Mouse (Mus musculus) forebrain, embryonic 16.5 days (tissue): ENCODE data around the gene Nmrk1. TPM values are rescaled to one million over a fixed set of nuclear protein-coding genes. Genes with fewer than 3 reads are reported as not detected.

Experiments used
- ATAC-seq: fragments of 200-750 bp; cut with Nextera tagmentation; 2 replicates; pipeline ENCODE4 v1.8.0; 2017; ENCODE audit warnings: mild to moderate bottlenecking, moderate library complexity
- H3K27ac ChIP-seq: fragments of 300-500 bp; sonication (generic); 2 replicates; pipeline ENCODE4 v1.5.1; 2014; ENCODE audit warnings: low read length, control low read depth
- H3K27me3 ChIP-seq: fragments of 300-500 bp; sonication (generic); replicated peaks from 2 replicates; pipeline ENCODE4 v1.6.1; 2014; ENCODE audit warnings: low read length; ENCODE audit not compliant: control insufficient read depth, insufficient read depth
- H3K36me3 ChIP-seq: fragments of 300-500 bp; sonication (generic); 2 replicates; pipeline ENCODE4 v1.6.1; 2014; ENCODE audit not compliant: control insufficient read depth, insufficient read depth
- H3K4me1 ChIP-seq: fragments of 300-500 bp; sonication (generic); replicated peaks from 2 replicates; pipeline ENCODE4 v1.6.1; 2014; ENCODE audit warnings: low read length; ENCODE audit not compliant: control insufficient read depth, insufficient read depth
- H3K4me2 ChIP-seq: fragments of 300-500 bp; sonication (generic); 2 replicates; pipeline ENCODE4 v1.6.1; 2014; ENCODE audit warnings: mild to moderate bottlenecking, low read length, control low read depth
- H3K4me3 ChIP-seq: fragments of 300-500 bp; sonication (generic); replicated peaks from 2 replicates; pipeline ENCODE4 v1.5.1; 2014; ENCODE audit warnings: mild to moderate bottlenecking, low read length, control low read depth
- H3K9ac ChIP-seq: fragments of 300-500 bp; sonication (generic); replicated peaks from 2 replicates; pipeline ENCODE4 v1.6.1; 2014; ENCODE audit warnings: low read depth, low read length, control low read depth
- H3K9me3 ChIP-seq: fragments of 300-500 bp; sonication (generic); 2 replicates; pipeline ENCODE4 v1.6.1; 2016; ENCODE audit warnings: low read length; ENCODE audit not compliant: control insufficient read depth
- WGBS: fragments of 180-500 bp; shearing (Covaris S2); extraction: QIAGEN DNeasy Blood & Tissue Kit; methylation state at CpG from one replicate; pipeline ENCODE4 v1.1.7; 2014; 5-methylcytosine and 5-hydroxymethylcytosine counted together
- polyA plus RNA-seq: library from polyadenylated mRNA; unstranded; fragments of >200 nt; fragmentation: Nextera tagmentation; extraction: Ambion mirVana; gene quantifications from 2 replicates; pipeline ENCODE4 v1.2.1, GENCODE M21; 2015

Nmrk1 gene
- polyA plus RNA-seq, 1 experiment from 2014 or later = 4.0 TPM

DNA sequence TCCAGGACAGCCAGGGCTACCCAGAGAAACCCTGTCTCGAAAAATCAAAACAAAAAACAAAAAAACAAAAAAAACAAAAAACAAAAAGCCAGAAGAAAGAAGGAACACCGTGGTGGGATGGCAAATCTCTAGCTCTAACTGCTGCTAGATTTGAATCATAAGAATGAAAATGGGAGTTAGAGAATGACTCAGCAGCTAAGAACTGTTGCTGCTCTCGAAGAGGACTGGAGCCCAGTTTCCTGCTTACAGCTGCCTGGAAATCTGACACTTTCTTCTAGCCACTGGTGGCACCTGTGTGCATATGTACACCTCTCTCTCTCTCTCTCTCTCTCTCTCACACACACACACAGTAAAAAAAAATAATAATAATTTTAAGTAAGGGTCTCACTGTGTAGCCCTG, 14.6 kb downstream of the Nmrk1 start:
- Histone ChIP-seq H3K9me3 (no peaks in the 10 kb centered on the region), H3K27me3 (no peaks in the 10 kb centered on the region), H3K9ac (no peak overlapping the region), H3K4me2 (no peak overlapping the region), H3K36me3 (no peaks in the 10 kb centered on the region), H3K4me1 (no peaks in the 10 kb centered on the region), H3K4me3 (no peak overlapping the region), H3K27ac (no peak overlapping the region)
- WGBS = 81% methylated on average over 3 of the region's 3 CpGs
- no peak for ATAC-seq

DNA sequence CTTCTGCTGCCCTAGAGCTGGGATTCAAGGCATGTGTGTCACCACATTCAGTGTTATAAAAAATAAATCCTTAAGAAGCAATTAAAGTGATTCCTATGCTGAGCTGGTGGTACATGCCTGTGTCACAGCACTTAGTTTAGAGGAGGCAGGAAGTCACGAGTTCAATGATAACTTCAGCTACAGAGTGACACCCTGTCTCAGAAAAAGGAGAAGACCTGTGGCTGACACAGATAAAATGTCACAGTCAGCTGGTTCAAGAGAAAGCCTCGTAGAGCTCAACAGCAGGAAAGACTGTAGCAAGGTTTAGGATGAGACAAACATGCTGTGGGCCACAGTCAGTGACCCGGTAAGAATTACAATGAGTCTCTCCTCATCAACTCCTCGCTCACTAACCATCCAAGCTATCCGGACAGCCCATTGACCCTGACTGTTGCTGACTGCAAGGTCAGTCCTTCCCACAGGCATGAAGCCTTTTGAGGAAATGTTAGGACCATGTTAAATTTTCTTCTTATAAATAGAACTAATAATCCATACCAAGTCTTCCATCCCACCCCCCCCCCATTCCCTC, 15.2 kb downstream of the Nmrk1 start:
- 84% methylated on average over 5 of the region's 5 CpGs for WGBS
- H3K27me3 ChIP-seq = no peaks in the 10 kb centered on the region
- no peak overlapping the region for H3K4me3 ChIP-seq
- H3K4me2 ChIP-seq = no peak overlapping the region
- no peak for ATAC-seq
- H3K4me1 ChIP-seq = no peaks in the 10 kb centered on the region
- no peaks in the 10 kb centered on the region for H3K36me3 ChIP-seq
- no peak overlapping the region for H3K27ac ChIP-seq
- H3K9me3 ChIP-seq = no peaks in the 10 kb centered on the region
- H3K9ac ChIP-seq = no peak overlapping the region

DNA sequence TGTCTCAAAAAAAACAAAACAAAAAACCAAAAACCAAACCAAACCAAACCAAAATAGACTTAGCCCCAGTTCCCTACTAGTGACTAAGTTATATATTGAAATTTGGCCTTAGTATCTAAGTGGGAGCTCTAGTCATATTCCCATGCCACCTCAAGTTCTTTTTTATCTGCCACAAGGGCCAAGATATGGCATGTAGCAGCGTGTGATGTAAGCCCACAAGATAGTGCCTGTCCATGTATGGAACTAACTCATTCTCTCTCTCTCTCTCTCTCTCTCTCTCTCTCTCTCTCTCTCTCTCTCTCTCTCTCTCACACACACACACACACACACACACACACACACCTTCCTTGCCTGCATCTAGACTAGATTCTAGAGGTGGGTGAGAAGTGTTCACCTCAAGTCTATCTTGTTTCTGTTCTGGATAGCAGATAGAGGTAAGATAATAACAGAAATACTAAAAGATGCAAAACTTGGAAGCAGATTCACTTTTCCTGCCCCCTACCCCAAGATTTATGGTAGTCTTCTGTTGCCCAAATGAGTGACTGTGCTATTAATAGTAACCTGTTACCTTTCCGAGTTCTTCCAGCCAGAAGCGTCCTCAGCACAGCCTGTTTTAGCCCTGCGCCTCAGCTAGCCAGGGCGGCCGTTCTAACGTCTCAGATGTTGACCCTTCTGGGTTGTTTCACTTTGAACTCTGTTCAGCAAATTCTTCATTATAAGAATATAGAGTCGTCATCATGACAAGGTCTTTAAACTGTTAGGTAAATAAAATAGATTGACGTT, 16.2 kb downstream of the Nmrk1 start:
- Histone ChIP-seq H3K27me3 (no peaks in the 10 kb centered on the region), H3K4me1 (no peaks in the 10 kb centered on the region), H3K27ac (no peak overlapping the region), H3K4me3 (no peak overlapping the region), H3K4me2 (no peak overlapping the region), H3K9ac (no peak overlapping the region), H3K9me3 (no peaks in the 10 kb centered on the region), H3K36me3 (no peaks in the 10 kb centered on the region)
- ATAC-seq = no peak
- WGBS = 85% methylated on average over 9 of the region's 9 CpGs

GRCm38 (mm10) chr19:18648558-18648945, 16.8 kb downstream of the Nmrk1 start:
- Histone ChIP-seq H3K36me3 (no peaks in the 10 kb centered on the region), H3K4me2 (no peak overlapping the region), H3K9me3 (no peaks in the 10 kb centered on the region), H3K27me3 (no peaks in the 10 kb centered on the region), H3K9ac (no peak overlapping the region), H3K4me3 (no peak overlapping the region), H3K27ac (no peak overlapping the region), H3K4me1 (no peaks in the 10 kb centered on the region)
- ATAC-seq = no peak
- 91% methylated on average over 6 of the region's 6 CpGs for WGBS

GRCm38 (mm10) chr19:18649955-18650354, 18.2 kb downstream of the Nmrk1 start:
- Histone ChIP-seq H3K4me3 (no peak overlapping the region), H3K27ac (no peak overlapping the region), H3K27me3 (no peaks in the 10 kb centered on the region), H3K36me3 (no peaks in the 10 kb centered on the region), H3K9me3 (no peaks in the 10 kb centered on the region), H3K4me1 (no peaks in the 10 kb centered on the region), H3K4me2 (no peak overlapping the region), H3K9ac (no peak overlapping the region)
- ATAC-seq = no peak
- 83% methylated on average over 4 of the region's 4 CpGs for WGBS

DNA sequence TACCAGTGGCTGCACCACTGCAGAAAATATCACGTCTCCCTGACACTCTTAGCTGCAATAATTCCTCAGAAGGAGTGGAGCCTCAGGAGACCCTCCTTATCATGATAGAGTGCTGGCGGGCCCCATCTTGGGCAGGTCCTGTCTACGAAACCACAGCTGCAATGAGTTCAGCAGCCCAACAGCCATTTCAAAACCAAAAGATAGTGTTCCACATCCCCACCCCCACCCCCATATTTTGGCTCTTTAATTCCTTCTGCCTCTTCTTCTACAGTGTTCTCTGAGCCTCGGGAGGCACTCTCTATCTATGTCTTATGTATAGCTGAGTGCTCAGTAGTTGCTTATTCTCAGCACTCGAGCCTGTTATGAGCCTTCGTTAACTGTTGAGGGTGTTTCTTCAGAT, 18.7 kb downstream of the Nmrk1 start:
- H3K27ac ChIP-seq = no peak overlapping the region

DNA sequence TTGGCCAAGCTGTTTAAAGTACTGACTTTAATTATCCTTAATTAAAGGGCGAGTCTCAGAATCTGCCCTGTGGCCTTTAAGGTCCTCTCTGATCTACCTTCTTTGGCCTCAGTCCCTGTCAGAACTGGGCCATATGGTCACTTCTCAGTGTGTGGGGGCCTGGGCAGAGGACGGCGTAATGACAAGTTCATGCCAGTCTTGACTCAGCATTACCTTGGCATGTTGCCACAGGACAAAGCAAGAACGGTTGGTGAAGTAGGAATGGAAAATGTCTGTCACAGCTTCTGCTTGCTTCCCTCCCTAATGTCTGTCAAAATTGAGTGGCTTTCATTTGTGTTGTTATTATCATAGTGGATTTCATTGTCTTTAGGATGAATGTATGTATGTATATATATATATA, 20.8 kb downstream of the Nmrk1 start:
- H3K27ac ChIP-seq = no peak overlapping the region
- no peaks in the 10 kb centered on the region for H3K27me3 ChIP-seq
- no peaks in the 10 kb centered on the region for H3K4me1 ChIP-seq
- H3K9me3 ChIP-seq = no peaks in the 10 kb centered on the region
- no peak for ATAC-seq
- 71% methylated on average over 4 of the region's 4 CpGs for WGBS
- no peak overlapping the region for H3K4me2 ChIP-seq
- H3K36me3 ChIP-seq = no peaks in the 10 kb centered on the region
- H3K4me3 ChIP-seq = no peak overlapping the region
- H3K9ac ChIP-seq = no peak overlapping the region

More for the DNA sequence above, 18.7 kb downstream of the Nmrk1 start:
- Histone ChIP-seq H3K4me3 (no peak overlapping the region), H3K4me1 (no peaks in the 10 kb centered on the region), H3K36me3 (no peaks in the 10 kb centered on the region), H3K27me3 (no peaks in the 10 kb centered on the region), H3K4me2 (no peak overlapping the region), H3K9ac (no peak overlapping the region), H3K9me3 (no peaks in the 10 kb centered on the region)
- ATAC-seq = no peak
- 82% methylated on average over 6 of the region's 6 CpGs for WGBS

- Histone ChIP-seq H3K9ac (no peak overlapping the region), H3K4me2 (no peak overlapping the region), H3K36me3 (no peaks in the 10 kb centered on the region), H3K9me3 (no peaks in the 10 kb centered on the region), H3K27ac (no peak overlapping the region), H3K27me3 (no peaks in the 10 kb centered on the region), H3K4me1 (no peaks in the 10 kb centered on the region), H3K4me3 (no peak overlapping the region)
- no peak for ATAC-seq
- 88% methylated on average over 6 of the region's 6 CpGs for WGBS
Observed at GRCm38 (mm10) chr19:18653058-18653457, 21.3 kb downstream of the Nmrk1 start.

GRCm38 (mm10) chr19:18654330-18654729, 22.6 kb downstream of the Nmrk1 start:
- WGBS = 89% methylated on average over 8 of the region's 8 CpGs
- no peak overlapping the region for H3K27ac ChIP-seq
- no peaks in the 10 kb centered on the region for H3K4me1 ChIP-seq
- no peak overlapping the region for H3K4me2 ChIP-seq
- no peak overlapping the region for H3K4me3 ChIP-seq
- H3K9ac ChIP-seq = no peak overlapping the region
- no peaks in the 10 kb centered on the region for H3K9me3 ChIP-seq
- no peaks in the 10 kb centered on the region for H3K27me3 ChIP-seq
- no peaks in the 10 kb centered on the region for H3K36me3 ChIP-seq
- ATAC-seq = no peak
